Mouse (Mus musculus) pancreas, adult 10 weeks (tissue): ENCODE measurements around the gene Mettl11b. TPM values are rescaled to one million over a fixed set of nuclear protein-coding genes. Genes with fewer than 3 reads are reported as not detected.

Source experiments
- polyA plus RNA-seq: library from polyadenylated mRNA; stranded (reverse); fragments of 350-450 nt; fragmentation: Illumina TruSeq; extraction: RNeasy Lipid Tissue Mini Kit (QIAGEN cat#74804); gene quantifications from one replicate; pipeline ENCODE4 v1.2.3, GENCODE M21; 2015; ENCODE audit warnings: low read depth, low replicate concordance; ENCODE audit not compliant: insufficient read depth

Gene Mettl11b
- not detected for polyA plus RNA-seq

GRCm38 (mm10) chr1:163725106-163725759 lies at the start of gene Mettl11b:
Gene Mettl11b (minus strand): TSS chr1:163725232.

Other genes starting within 250 kb of the Mettl11b start
- gene Kifap3, start 54.4 kb upstream of the Mettl11b start, polyA plus RNA-seq: 3.4 TPM
- 6.8 TPM for gene Scyl3, start 203.9 kb upstream of the Mettl11b start, polyA plus RNA-seq